Mouse (Mus musculus) adrenal gland (tissue): ENCODE measurements at regions not wholly inside any gene's neighbourhood (a gene's known extent, or its start where the extent isn't known, plus 50 kb on each side); places are given as distances from the start of the nearest gene placed in this dataset.

Experiments used
- intact Hi-C: fragments of 180-260 bp; cut with DNase I; formaldehyde crosslinking; loops from one replicate; pipeline ENCODE4 v1.15.1; 2025

- intact Hi-C loops: no loop called here
Observed at GRCm38 (mm10) chr4:69898831-69899230, 511.4 kb downstream of the Cdk5rap2 start.

DNA sequence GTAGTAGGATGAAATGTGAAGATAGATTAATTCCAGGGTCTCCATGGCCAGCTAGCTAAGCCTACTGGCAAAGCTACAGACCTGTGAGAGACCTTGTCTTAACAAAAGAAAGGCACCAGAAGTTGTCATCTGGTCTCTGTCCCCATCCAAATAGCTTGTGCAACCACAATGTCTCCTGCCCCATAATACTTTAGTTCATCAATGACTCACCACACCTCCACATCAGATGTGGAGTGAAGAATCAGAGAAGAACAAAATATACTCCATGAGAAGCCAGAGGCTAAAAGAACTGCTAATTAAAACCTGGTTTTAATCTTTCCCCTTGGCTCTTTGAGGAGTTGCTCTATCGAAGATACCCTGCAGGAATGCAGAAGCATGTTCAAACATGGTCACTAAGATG, 514.1 kb downstream of the Cdk5rap2 start:
- intact Hi-C loops: no loop called here

GRCm38 (mm10) chr4:69892829-69893175, 517.4 kb downstream of the Cdk5rap2 start:
- intact Hi-C loops: no loop called here

DNA sequence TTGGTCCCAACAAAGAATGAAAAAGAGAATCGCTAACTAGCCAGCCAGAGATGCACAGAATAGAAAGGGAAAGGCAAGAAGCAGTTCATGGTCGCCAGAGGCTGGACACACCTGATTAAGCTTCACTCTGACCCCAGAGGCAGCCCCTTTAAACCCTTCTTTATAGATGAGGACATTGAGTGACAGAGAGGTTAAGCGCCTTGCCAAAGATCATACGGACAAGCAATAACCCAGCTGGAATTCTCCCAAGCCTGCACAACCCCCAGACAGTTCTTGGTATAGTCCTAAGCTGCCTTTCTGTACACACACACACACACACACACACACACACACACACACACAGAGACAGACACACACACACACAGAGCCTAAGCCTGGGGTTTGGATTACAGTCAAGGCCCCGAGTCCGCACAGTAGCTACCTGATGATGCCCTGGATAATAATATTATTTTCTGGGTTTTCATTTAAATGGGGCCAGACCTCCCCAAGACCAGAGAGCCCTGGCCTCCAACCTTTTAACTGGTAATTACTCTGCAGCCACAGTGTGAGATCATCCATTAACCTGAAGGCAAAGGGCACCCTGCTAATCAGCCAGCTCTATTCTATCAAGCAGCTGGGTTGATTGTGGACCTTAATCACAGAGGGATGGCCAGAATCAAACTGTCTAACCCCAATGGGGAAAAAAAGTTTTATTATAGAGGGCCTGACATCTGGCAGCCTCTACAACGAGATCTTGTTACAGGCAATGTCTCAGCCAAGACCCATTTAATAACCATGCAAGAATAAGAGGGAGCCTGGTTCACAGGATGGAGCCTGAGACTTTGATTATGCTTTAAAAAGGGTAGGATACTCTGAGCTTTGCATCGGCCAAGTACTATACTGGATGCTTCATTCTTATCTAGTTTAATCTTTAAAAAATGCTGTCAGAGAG, 518.1 kb downstream of the Cdk5rap2 start:
- intact Hi-C loops: no loop called here

DNA sequence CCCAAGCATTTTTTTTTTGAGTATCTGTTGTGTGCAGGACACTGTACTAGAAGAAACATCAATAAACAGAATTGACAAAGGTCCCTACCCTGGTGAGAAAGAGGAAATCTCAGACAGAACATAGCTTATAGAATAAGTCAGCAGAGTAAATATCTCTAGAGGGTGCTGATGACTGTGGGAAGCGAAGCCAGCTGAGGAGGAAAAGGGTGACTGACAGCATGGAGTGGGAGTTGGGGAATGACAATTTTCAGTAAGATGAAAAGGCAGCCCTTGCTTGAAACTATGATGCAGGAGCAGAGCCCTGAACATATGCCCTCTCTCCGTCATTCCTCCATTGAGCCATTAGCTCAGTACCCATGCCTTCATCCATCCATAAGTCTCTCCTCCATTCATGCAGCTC, 519.6 kb downstream of the Cdk5rap2 start:
- intact Hi-C loops: no loop called here

DNA sequence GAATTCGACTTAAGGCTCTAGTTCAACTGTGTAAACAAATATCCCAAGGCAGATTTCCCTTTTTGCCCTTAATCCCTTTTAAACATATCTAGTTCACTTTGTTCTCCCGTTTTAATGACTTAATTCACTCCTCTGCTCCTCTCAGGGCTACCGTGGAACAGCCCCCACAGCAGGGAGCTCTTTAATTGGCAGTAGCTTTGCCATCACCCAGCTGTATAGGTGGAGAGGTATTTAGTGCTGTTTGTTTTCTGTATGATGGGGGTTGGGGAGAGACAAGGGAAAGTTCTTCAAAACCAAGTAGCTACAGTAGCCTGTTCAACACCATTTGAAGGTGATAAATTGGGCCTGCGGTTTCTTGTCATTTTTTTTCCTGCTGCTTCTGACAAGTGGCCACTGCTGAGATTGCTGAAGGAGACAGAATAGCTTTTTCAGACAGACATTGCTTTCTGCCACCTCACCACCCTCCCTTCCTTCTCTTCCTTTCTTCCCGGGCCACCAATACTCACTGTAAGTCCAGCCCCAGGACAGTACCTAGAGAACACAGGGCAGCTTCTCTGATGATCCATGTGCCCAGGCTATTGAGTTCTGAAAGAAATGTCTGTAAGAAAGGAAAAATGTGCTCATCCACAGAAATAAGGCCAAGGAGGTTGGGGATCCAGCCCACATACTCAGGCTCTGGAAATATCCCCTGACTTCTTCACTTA, 520.2 kb downstream of the Cdk5rap2 start:
- intact Hi-C loops: no loop called here

GRCm38 (mm10) chr4:69876734-69877133, 533.5 kb downstream of the Cdk5rap2 start:
- intact Hi-C loops: no loop called here

DNA sequence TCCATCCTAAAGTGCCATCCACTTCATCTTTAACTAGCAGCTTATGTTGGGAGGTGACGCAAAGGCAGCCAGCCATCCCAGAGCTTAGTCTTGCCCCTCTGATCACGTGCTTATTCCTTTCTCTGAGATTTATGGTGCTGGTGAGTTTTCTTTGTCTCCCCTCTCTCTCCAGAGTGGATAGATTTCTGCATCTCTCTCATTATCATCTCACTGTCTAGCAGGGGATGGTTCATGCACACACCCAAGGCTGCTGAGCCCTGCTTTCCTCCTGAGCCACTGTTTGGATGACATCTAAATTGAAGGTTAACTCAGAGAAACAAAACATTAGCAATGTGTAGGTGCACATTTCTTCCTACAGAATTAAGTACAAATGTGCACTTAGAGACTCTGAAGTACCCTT, 539.6 kb downstream of the Cdk5rap2 start:
- intact Hi-C loops: no loop called here

DNA sequence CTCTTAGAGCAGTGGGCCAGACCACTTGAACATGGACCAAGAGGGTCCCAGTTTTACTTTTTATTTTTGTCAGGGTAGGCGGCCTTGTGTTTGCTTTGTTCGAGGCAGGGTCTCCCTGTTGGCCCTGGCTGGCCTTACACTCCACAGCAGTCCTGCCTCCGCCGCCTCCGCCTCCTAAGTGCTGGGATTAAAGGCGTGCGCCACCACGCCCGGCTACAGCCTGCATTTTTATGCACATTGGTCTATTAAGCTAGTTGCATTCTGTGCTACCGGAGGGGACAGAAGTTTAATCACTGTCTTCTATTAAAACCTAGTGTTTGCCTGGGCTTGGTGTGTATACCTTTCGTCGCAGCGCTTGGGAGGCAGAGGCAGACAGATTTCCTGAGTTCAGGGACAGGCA, 555.2 kb downstream of the Cdk5rap2 start:
- intact Hi-C loops: no loop called here

DNA sequence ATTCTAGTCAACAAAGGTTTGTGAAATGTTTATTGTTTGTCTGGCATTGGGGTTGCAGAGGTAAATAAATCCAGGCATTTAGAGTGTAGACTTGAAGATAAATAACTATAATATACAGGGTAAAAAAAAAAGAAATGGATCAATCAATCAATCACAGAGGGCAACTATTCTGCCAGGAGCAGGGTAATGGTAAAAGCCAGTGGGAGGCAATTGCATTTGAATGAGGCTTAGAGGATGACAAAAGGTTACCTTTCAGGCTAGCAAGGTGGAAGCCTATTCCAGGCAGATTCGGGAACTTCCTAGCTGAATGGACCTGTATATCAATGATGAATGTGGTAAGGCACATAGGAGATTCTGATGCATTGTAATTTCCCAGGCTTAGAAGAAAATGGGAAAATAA, 557.6 kb downstream of the Cdk5rap2 start:
- intact Hi-C loops: no loop called here

DNA sequence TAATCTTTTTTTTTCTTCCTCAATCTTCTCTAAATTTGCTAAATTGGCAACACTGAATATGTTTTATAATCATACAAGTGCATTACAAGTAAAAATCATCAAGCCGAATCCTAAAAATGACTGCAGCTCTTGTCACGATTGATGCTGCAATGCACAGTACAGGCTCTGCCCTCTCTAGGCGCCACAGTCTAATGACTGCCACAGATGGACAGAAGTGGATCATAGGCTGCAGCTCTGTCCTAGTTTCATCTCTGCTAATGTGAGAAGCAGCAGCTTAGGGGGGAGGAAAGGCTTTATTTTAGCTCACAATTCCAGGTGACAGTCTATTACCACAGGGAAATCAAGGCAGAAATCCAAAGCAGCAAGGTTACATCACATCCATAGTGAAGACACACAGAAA, 560.8 kb downstream of the Cdk5rap2 start:
- intact Hi-C loops: no loop called here

- intact Hi-C loops: no loop called here
Observed at GRCm38 (mm10) chr4:69839868-69840267, 570.4 kb downstream of the Cdk5rap2 start.

GRCm38 (mm10) chr4:69838940-69839339, 571.3 kb downstream of the Cdk5rap2 start:
- intact Hi-C loops: no loop called here

GRCm38 (mm10) chr4:69824903-69825268, 585.4 kb downstream of the Cdk5rap2 start:
- intact Hi-C loops: no loop called here

DNA sequence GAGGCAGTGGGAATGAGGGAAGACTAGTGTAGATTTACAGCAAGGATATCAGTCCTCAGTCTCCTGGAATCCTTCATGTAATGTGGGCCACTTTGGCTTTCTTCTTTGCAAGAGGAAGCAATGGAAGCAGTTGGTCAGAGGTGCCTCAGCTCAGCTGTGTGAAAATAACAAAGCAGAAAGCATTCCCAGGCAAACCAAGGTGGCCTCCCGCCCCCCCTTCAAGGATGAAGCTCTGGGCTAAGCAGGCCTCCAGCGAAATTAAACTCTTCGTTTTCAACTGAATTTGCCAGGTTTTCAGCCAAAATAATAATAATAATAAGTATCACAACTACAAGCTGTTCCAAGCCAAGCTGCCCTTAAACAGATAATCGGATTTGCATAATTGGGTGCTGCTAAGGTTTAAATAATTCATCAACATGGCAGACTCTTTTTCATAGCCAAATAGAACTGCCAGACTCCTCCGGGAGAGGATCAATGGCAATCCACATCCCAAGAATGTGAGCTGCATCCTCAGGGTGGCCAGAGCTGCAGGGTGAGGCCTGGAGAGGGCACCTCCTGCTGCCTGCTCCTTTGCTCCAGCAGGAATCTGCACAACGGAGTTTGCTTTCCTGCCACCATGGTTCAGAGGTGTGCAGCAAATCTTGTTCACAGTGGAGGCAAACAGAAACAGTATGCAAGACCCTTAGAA, 585.9 kb downstream of the Cdk5rap2 start:
- intact Hi-C loops: no loop called here

DNA sequence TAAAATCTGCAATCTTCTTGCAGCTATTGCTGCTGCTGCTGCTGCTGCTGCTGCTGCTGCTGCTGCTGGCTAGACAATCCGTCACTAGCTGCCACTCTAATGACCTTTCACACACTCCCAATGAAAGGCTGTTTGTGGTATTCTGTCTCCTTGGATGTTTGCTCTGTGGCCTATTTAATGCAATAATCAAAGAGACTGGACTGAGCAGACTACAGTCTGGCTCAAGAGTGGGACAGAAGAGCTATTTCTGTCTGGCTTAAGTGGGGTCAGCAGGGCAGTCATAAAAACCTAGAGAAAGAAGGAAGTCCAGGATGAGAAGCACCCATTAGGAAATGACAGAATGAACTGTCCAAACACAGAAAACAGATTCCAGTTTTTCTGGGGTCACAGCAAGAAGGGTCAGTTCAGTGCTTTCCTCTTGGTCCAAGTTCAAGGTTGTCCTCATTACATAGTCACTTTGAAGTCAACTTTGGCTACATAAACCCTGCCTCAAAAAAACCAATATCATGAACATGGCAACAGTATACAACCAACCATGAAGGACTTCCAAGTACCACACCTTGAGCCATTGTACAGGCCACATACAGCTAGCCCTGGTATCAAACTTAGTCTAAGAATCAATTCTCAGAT, 586.8 kb downstream of the Cdk5rap2 start:
- intact Hi-C loops: no loop called here

- intact Hi-C loops: no loop called here
Observed at GRCm38 (mm10) chr4:69818885-69819284, 591.4 kb downstream of the Cdk5rap2 start.

- intact Hi-C loops: no loop called here
Observed at GRCm38 (mm10) chr4:69785481-69786050, 624.7 kb downstream of the Cdk5rap2 start.

- intact Hi-C loops: no loop called here
Observed at GRCm38 (mm10) chr4:69781258-69781657, 629.0 kb downstream of the Cdk5rap2 start.

GRCm38 (mm10) chr4:69761841-69762240, 648.4 kb downstream of the Cdk5rap2 start:
- intact Hi-C loops: no loop called here

- intact Hi-C loops: loop anchor here (10.0 kb wide), 1 partner anchor 565 kb away; no protein-coding TSS in a partner anchor
Observed at GRCm38 (mm10) chr4:69759596-69759995, 650.6 kb downstream of the Cdk5rap2 start.
